In genomic region chr11:81974577-81974976, GRCm38 (mm10) we compare ENCODE assay signal across 10 mouse cellular contexts. TPM values are rescaled to one million over a fixed set of nuclear protein-coding genes. Genes with fewer than 3 reads are reported as not detected.
DNase-seq lines count a peak whose midpoint lies in the region; ATAC-seq lines count a peak whose summit lies in the region.
"Had no signal": no experiment of that assay in that cellular context is flagged by ENCODE, and none has a peak within 500 bp of the region (broad histone marks: within the 10 kb centered on the region; RNA-seq: fewer than 3 reads in every experiment).

No protein-coding gene starts in this region.

- no peaks in the 10 kb centered on the region for H3K9me3 ChIP-seq in forebrain, embryonic 12.5 days
- no peaks in the 10 kb centered on the region for H3K9me3 ChIP-seq in forebrain, embryonic 15.5 days
- H3K9me3 ChIP-seq in neural tube, embryonic 13.5 days: no peaks in the 10 kb centered on the region
- H3K9me3 ChIP-seq in hindbrain, embryonic 13.5 days: no peaks in the 10 kb centered on the region
- H3K9me3 ChIP-seq in heart, embryonic 11.5 days (replicated peaks; ENCODE audit: control insufficient read depth, low read length): no peaks in the 10 kb centered on the region
- H3K9me3 ChIP-seq: megakaryocyte, embryonic 14.5 days had no signal

- no peak overlapping the region for H3K9ac ChIP-seq in forebrain, embryonic 12.5 days
- no peak overlapping the region for H3K9ac ChIP-seq in forebrain, embryonic 15.5 days (replicated peaks)
- no peak overlapping the region for H3K9ac ChIP-seq in neural tube, embryonic 13.5 days
- no peak overlapping the region for H3K9ac ChIP-seq in hindbrain, embryonic 13.5 days
- H3K9ac ChIP-seq in heart, embryonic 11.5 days (ENCODE audit: low read depth, low read length): no peak overlapping the region

- no peak overlapping the region for H3K27ac ChIP-seq in forebrain, embryonic 12.5 days
- no peak overlapping the region for H3K27ac ChIP-seq in forebrain, embryonic 15.5 days (replicated peaks)
- H3K27ac ChIP-seq in neural tube, embryonic 13.5 days (replicated peaks): no peak overlapping the region
- no peak overlapping the region for H3K27ac ChIP-seq in hindbrain, embryonic 13.5 days
- no peak overlapping the region for H3K27ac ChIP-seq in heart, embryonic 11.5 days (ENCODE audit: low read depth, low read length)

- peaks cover 15% of the 10 kb centered on the region for H3K27me3 ChIP-seq in forebrain, embryonic 12.5 days
- H3K27me3 ChIP-seq in forebrain, embryonic 15.5 days: no peaks in the 10 kb centered on the region
- H3K27me3 ChIP-seq in neural tube, embryonic 13.5 days: peaks cover 12% of the 10 kb centered on the region
- H3K27me3 ChIP-seq in hindbrain, embryonic 13.5 days: peaks cover 14% of the 10 kb centered on the region; the same call in 1 of the 2 replicates
- H3K27me3 ChIP-seq in heart, embryonic 11.5 days (ENCODE audit: control insufficient read depth, insufficient read depth, low read length): peaks cover 10% of the 10 kb centered on the region

- DNase-seq in neural tube, embryonic 10.5 days (ENCODE audit: extremely low spot score, low spot score): no peak
- peak; percentile 25 for DNase-seq in skeletal muscle tissue, adult 2 months (ENCODE audit: low read depth, low spot score)

- no peak overlapping the region for H3K4me3 ChIP-seq in forebrain, embryonic 12.5 days (replicated peaks)
- H3K4me3 ChIP-seq in forebrain, embryonic 15.5 days: no peak overlapping the region
- H3K4me3 ChIP-seq in neural tube, embryonic 13.5 days: no peak overlapping the region
- no peak overlapping the region for H3K4me3 ChIP-seq in hindbrain, embryonic 13.5 days
- H3K4me3 ChIP-seq in heart, embryonic 11.5 days (ENCODE audit: low read depth, low read length): no peak overlapping the region
- H3K4me3 ChIP-seq: megakaryocyte, embryonic 14.5 days had no signal

- 0 out of 2 replicates have a peak, but pooled peaks have one; percentile 44 for ATAC-seq in forebrain, embryonic 12.5 days (ENCODE audit: low FRiP score)
- ATAC-seq in forebrain, embryonic 15.5 days (replicated peaks): no peak; the same call in 1 of the 2 replicates
- ATAC-seq in neural tube, embryonic 13.5 days (ENCODE audit: low read depth): peak; percentile 74
- peak; percentile 67 for ATAC-seq in hindbrain, embryonic 13.5 days (ENCODE audit: low FRiP score)
- ATAC-seq in heart, embryonic 11.5 days (replicated peaks; ENCODE audit: insufficient number of reproducible peaks, low FRiP score, low TSS enrichment): no peak
- ATAC-seq in CD4-positive, CD25-positive, alpha-beta regulatory T cell, adult 4 months: no peak

- no peaks in the 10 kb centered on the region for H3K36me3 ChIP-seq in forebrain, embryonic 12.5 days (replicated peaks)
- H3K36me3 ChIP-seq in forebrain, embryonic 15.5 days: no peaks in the 10 kb centered on the region
- no peaks in the 10 kb centered on the region for H3K36me3 ChIP-seq in neural tube, embryonic 13.5 days
- no peaks in the 10 kb centered on the region for H3K36me3 ChIP-seq in hindbrain, embryonic 13.5 days
- H3K36me3 ChIP-seq in heart, embryonic 11.5 days (ENCODE audit: control insufficient read depth, insufficient read depth, low read length): no peaks in the 10 kb centered on the region

- H3K4me2 ChIP-seq in forebrain, embryonic 12.5 days: no peak overlapping the region
- no peak overlapping the region for H3K4me2 ChIP-seq in forebrain, embryonic 15.5 days (replicated peaks)
- H3K4me2 ChIP-seq in neural tube, embryonic 13.5 days: no peak overlapping the region
- H3K4me2 ChIP-seq in hindbrain, embryonic 13.5 days: no peak overlapping the region
- no peak overlapping the region for H3K4me2 ChIP-seq in heart, embryonic 11.5 days

- no peaks in the 10 kb centered on the region for H3K4me1 ChIP-seq in forebrain, embryonic 12.5 days
- H3K4me1 ChIP-seq in forebrain, embryonic 15.5 days: no peaks in the 10 kb centered on the region
- H3K4me1 ChIP-seq in neural tube, embryonic 13.5 days (replicated peaks): 0 out of 2 replicates have a peak, but pooled peaks cover 5% of the 10 kb centered on the region
- peaks cover 6% of the 10 kb centered on the region for H3K4me1 ChIP-seq in hindbrain, embryonic 13.5 days (replicated peaks)
- no peaks in the 10 kb centered on the region for H3K4me1 ChIP-seq in heart, embryonic 11.5 days (ENCODE audit: control insufficient read depth, insufficient read depth, low read length)

- 19% methylated on average over 5 of the region's 5 CpGs for WGBS in forebrain, embryonic 12.5 days
- WGBS in forebrain, embryonic 15.5 days: 22% methylated on average over 5 of the region's 5 CpGs
- WGBS in neural tube, embryonic 13.5 days: 25% methylated on average over 5 of the region's 5 CpGs
- 24% methylated on average over 5 of the region's 5 CpGs for WGBS in hindbrain, embryonic 13.5 days
- WGBS in heart, embryonic 11.5 days (ENCODE audit: insufficient replicate concordance): 32% methylated on average over 5 of the region's 5 CpGs

RNA-seq across cellular contexts. Expression of gene Asic2, which starts 6.3 kb away (rescaled TPM):
- polyA plus RNA-seq in forebrain, embryonic 12.5 days (2016; fragmentation: Nextera tagmentation; extraction: Ambion mirVana): 3.2 and 3.3 TPM in 2 replicates
- polyA plus RNA-seq in forebrain, embryonic 15.5 days (2015; fragmentation: Nextera tagmentation; extraction: Ambion mirVana): 5.5 and 5.6 TPM in 2 replicates
- 8.6 and 9.1 TPM in 2 replicates for polyA plus RNA-seq in neural tube, embryonic 13.5 days (2015; fragmentation: Nextera tagmentation; extraction: Ambion mirVana)
- 7.0 and 7.7 TPM in 2 replicates for polyA plus RNA-seq in hindbrain, embryonic 13.5 days (2015; fragmentation: Nextera tagmentation; extraction: Ambion mirVana)
- 0.21 and 0.25 TPM in 2 replicates for polyA plus RNA-seq in heart, embryonic 11.5 days (2014; fragmentation: Nextera tagmentation; extraction: Ambion mirVana)
- polyA plus RNA-seq in CD4-positive, CD25-positive, alpha-beta regulatory T cell, adult 4 months (2017; shearing (Covaris generic)): not detected
- polyA plus RNA-seq: thymus, postnatal 0 days had no signal

Comparison
In these comparisons a context has a peak if more than half of its experiments do, and no peak if none do; other contexts are left out.
1. ATAC-seq: peak in forebrain, embryonic 12.5 days (single experiment), neural tube, embryonic 13.5 days (single experiment) and hindbrain, embryonic 13.5 days (single experiment); none in forebrain, embryonic 15.5 days (single experiment), heart, embryonic 11.5 days (single experiment) and CD4-positive, CD25-positive, alpha-beta regulatory T cell, adult 4 months (single experiment).